Mouse (Mus musculus) CD4-positive, CD25-positive, alpha-beta regulatory T cell, adult 4 months (primary cell): Measurements from ENCODE around the gene Plgrkt. TPM values are rescaled to one million over a fixed set of nuclear protein-coding genes. Genes with fewer than 3 reads are reported as not detected.

Experiments used
- polyA plus RNA-seq, 2 experiments: library from polyadenylated mRNA; unstranded; fragments of 100-300 nt; shearing (Covaris generic); gene quantifications; one replicate each; pipeline ENCODE4 v1.2.1; 2017

Gene Plgrkt
- polyA plus RNA-seq, 2 experiments from 2014 or later: 221 to 250 TPM

Other genes with a start within 250 kb of the Plgrkt start
- 10 to 100 TPM; 14.9 to 19.1 TPM for gene Jak2, start 115.6 kb downstream of the Plgrkt start, polyA plus RNA-seq
- gene Insl6, start 42.0 kb downstream of the Plgrkt start, polyA plus RNA-seq: 10 to 100 TPM; 28.3 to 32.5 TPM
- gene Rln1, start 32.7 kb downstream of the Plgrkt start, polyA plus RNA-seq: not detected
- 10 to 100 TPM; 42.4 to 62.2 TPM for gene Cd274, start 65 bp upstream of the Plgrkt start, polyA plus RNA-seq
- gene Pdcd1lg2, start 43.5 kb upstream of the Plgrkt start, polyA plus RNA-seq: 10 to 100 TPM; 17.0 to 22.2 TPM
- gene Ric1, start 154.9 kb upstream of the Plgrkt start, polyA plus RNA-seq: 10 to 100 TPM in 1 of 2 experiments, 1 to 10 TPM in 1; 6.3 to 12.6 TPM